Mouse (Mus musculus) megakaryocyte, adult 5-6 weeks (primary cell): ENCODE measurements around the gene Gm12800. TPM values are rescaled to one million over a fixed set of nuclear protein-coding genes. Genes with fewer than 3 reads are reported as not detected.
"Not testable (repeated sequence)": the region's sequence is repeated elsewhere in the genome, so short reads cannot be mapped to it uniquely, and the experiment has no call there.

Experiments
- ATAC-seq: 2 replicates; pipeline ENCODE4 v1.8.0; 2016; ENCODE audit warnings: mild to moderate bottlenecking, inconsistent platforms; ENCODE audit not compliant: poor library complexity, severe bottlenecking
- total RNA-seq, 2 experiments: library from RNA; stranded (forward) in 1 of 2; stranded (reverse) in 1 of 2; fragments of 153-499, 151-499 nt in 1 of 2; fragments of 221-1000, 200-1000 nt in 1 of 2; gene quantifications; 2 replicates each; pipeline versions ENCODE4 v1.2.3 to v1.2.4; 2015 to 2017

Gm12800 gene
- total RNA-seq (2015): not detected in 2 replicates
- total RNA-seq (2017): not detected in 2 replicates

- not testable (repeated sequence) for ATAC-seq
Observed at GRCm38 (mm10) chr4:101908821-101909220, at the start of gene Gm12800. Gene Gm12800 (plus strand): TSS chr4:101909121.

- ATAC-seq: no peak
Observed at GRCm38 (mm10) chr4:101860873-101861272, 48.0 kb upstream of the Gm12800 start.

GRCm38 (mm10) chr4:101862289-101862688 is 46.6 kb upstream of the Gm12800 start:
- no peak for ATAC-seq

GRCm38 (mm10) chr4:101872031-101872430 is 36.9 kb upstream of the Gm12800 start:
- not testable (repeated sequence) for ATAC-seq

GRCm38 (mm10) chr4:101875687-101876086 is 33.2 kb upstream of the Gm12800 start:
- ATAC-seq: not testable (repeated sequence)

- ATAC-seq: no peak
Observed at GRCm38 (mm10) chr4:101883641-101884040, 25.3 kb upstream of the Gm12800 start.

GRCm38 (mm10) chr4:101889377-101889776 is 19.5 kb upstream of the Gm12800 start:
- no peak for ATAC-seq

- ATAC-seq: no peak
Observed at GRCm38 (mm10) chr4:101893656-101894420, 15.1 kb upstream of the Gm12800 start, which contains the start of gene C130073F10Rik. Gene C130073F10Rik (minus strand): TSS chr4:101893789.

GRCm38 (mm10) chr4:101940107-101940506 is 31.2 kb downstream of the Gm12800 start, which contains the start of gene Gm12794:
Gene Gm12794 (plus strand): TSS chr4:101940407.
- not testable (repeated sequence) for ATAC-seq

Other genes starting within 250 kb of the Gm12800 start
- 0.69 and 5.3 TPM in 2 replicates for gene Lepr, start 191.7 kb upstream of the Gm12800 start, total RNA-seq (2015)
- 0.62 and 1.7 TPM in 2 replicates for gene Lepr, start 191.7 kb upstream of the Gm12800 start, total RNA-seq (2017)
- gene B020004J07Rik, start 65.1 kb upstream of the Gm12800 start, total RNA-seq (2015): not detected in 2 replicates
- not detected in 2 replicates for gene B020004J07Rik, start 65.1 kb upstream of the Gm12800 start, total RNA-seq (2017)
- not detected in 2 replicates for gene C130073F10Rik, start 15.3 kb upstream of the Gm12800 start, total RNA-seq (2015)
- gene C130073F10Rik, start 15.3 kb upstream of the Gm12800 start, total RNA-seq (2017): not detected in 2 replicates
- not detected in 2 replicates for gene Gm12794, start 31.3 kb downstream of the Gm12800 start, total RNA-seq (2015)
- gene Gm12794, start 31.3 kb downstream of the Gm12800 start, total RNA-seq (2017): not detected in 2 replicates
- gene Gm12790, start 71.9 kb downstream of the Gm12800 start, total RNA-seq (2015): not detected in 2 replicates
- gene Gm12790, start 71.9 kb downstream of the Gm12800 start, total RNA-seq (2017): not detected in 2 replicates
- not detected in 2 replicates for gene Gm12789, start 77.5 kb downstream of the Gm12800 start, total RNA-seq (2015)
- not detected in 2 replicates for gene Gm12789, start 77.5 kb downstream of the Gm12800 start, total RNA-seq (2017)
- 17.1 and 18.1 TPM in 2 replicates for gene Pde4b, start 178.4 kb downstream of the Gm12800 start, total RNA-seq (2015)
- gene Pde4b, start 178.4 kb downstream of the Gm12800 start, total RNA-seq (2017): 16.7 and 20.0 TPM in 2 replicates